Mouse (Mus musculus) yolk sac, embryonic 10.5 days (tissue): Measurements from ENCODE around the gene Gabrb1.
"Not testable (repeated sequence)": the region's sequence is repeated elsewhere in the genome, so short reads cannot be mapped to it uniquely, and the experiment has no call there.

ENCODE experiments used
- DNase-seq: peaks from one replicate; pipeline ENCODE4 v3.0.0-alpha.2; 2017; ENCODE audit warnings: low spot score

The Gabrb1 gene

DNA sequence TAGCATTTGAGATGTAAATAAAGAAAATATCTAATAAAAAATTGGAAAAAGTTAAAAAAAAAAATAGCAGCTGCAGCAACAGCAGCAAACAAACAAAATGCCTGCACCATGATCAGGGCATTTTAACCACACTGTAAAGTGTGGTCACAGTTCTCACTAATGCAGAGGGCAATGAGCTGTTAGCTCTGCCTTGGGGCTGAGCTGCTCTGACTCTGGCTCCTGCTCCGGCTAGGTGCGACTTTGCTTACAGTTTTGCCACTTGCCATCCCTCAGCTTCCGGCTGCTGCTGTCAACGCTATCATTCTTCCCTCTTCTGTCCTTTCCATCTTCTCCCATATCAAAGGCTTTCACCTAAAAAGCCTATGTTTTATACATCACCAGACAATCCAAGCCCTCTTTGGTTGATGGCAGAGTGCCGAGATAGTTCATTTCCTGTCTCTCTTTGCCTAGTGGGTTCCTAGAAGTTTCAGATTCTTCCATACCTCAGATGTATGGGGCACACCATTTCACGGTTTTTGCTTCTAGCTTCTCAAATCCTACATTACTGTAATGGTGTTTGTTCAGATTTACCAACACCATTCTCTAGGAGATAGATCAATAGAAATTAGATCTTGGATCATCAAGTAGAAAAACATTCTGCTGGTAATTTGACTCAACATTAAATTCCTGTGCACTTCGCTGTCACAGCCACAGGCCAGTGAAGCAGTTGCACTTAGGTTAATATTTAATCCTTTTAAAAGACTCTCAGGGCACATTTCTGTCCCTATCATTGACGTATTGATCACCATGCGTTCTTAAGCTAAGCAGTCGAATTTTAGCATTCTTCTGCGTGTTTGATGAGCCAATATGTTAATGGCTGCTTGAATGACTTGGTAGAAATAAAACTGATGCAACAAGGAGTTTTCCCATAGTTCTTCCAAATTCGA lies 385.6 kb downstream of the Gabrb1 start:
- no peak for DNase-seq

DNA sequence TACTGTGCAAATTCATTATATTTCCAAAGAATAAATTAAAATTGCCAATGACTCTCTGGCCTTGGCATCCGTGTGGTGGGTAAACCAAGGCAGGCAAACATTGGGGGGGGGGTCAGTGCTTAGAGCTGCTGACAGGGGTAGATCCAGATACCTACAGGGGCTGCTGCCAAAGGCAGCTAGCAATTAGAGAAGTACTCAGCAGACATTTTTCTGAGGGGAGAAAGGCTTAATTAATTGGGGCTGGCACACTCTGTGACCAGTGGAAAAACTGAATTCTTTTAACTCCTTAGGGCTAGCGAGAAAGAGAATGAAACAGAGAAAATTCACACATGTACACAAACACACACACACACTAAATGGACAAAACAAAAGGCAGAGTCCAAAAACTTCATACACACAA lies 388.3 kb downstream of the Gabrb1 start:
- DNase-seq, result no peak

DNA sequence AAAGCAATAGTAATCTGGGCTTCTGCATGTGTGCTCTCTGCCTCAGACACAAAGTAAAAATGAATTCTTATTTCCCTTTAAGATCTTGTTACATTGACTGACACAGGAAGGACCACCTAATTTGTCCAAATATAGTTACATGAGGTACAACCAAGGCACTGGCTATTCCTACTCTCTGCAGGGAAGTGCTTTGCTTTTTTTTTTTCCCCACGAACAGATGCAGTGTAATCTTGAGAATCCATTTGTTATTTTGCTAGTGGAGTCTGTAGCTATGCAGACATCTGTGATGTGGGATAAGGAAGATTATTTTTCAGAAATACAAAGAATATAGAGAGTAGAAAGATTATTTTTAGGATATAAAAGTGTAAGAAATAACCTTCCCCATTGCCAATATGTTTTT lies 406.2 kb downstream of the Gabrb1 start:
- no peak for DNase-seq

DNA sequence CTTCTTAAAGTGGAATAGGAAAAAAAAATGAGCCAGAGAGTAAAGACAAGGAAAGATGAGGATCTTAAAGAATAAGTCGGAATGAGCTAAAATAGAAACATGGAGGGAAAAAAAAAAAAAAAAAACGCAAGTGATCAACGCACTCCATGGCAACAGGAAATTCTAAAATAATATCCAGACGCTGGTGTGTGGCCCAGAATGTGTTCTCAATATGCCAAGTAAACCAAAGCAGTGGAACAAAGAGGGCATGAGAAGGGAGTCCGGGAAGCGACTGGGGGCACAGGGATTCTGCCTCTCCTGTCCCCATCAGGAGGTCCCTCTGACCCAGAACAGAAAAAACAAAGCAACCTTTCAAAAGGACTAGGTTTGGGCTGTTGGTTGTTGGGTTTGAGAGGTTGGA lies 410.9 kb downstream of the Gabrb1 start:
- DNase-seq, result no peak

DNA sequence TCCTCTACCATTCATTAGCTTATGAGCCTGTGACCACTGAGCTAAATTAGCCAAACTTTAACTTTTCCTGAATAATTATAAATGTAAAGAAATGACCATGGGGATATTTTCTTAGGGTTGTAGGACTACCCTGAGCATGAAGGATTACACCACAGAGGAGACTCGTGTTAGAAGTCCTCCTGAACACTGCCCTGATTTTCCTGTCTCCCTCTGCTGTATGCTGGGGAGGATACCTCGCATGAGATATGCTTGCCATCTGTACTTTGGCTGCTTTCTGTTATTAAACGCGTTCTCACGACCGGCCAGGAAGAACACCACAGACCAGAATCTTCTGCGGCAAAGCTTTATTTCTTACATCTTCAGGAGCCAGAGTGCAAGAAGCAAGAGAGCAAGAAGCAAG lies 411.5 kb downstream of the Gabrb1 start:
- DNase-seq, result not testable (repeated sequence)

DNA sequence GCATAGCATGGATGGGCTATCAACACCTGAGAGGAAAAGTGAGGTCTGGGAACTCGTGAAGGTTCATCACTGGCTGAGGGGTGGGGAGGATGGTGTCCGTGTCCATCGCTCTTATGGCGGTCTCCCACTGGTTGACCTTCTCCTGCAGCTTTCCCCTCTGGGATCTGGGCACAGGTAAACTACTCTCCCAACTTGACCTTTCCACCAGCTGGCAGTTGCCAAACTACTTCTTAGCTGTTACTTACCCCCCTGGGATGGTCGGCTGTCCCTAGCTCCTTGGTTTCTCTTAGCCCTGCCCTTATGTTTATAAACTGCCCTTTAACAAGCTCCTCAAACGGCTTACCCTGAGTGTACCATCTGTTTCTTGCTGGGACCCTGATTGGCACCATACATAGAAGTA lies 418.9 kb downstream of the Gabrb1 start:
- no peak for DNase-seq

DNA sequence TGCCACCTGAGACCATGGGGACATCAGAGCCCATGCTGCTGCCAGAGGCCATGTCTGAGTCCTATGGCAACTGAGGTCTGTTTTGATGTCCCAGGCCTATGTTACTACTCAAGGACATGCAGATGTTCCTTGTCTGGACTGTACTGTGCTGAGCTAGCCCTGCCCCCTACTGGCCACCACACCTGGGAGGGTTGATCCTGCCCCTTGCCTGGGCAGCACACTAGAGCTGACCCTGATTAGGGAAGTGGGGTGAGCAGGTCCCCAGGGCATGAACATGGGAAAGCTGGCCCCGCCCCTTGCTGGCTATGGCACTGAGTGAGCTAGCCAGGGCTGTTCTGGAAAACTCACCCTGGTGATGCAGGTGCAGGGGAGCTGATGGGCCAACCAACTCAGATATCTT lies 428.6 kb downstream of the Gabrb1 start:
- DNase-seq, result no peak

DNA sequence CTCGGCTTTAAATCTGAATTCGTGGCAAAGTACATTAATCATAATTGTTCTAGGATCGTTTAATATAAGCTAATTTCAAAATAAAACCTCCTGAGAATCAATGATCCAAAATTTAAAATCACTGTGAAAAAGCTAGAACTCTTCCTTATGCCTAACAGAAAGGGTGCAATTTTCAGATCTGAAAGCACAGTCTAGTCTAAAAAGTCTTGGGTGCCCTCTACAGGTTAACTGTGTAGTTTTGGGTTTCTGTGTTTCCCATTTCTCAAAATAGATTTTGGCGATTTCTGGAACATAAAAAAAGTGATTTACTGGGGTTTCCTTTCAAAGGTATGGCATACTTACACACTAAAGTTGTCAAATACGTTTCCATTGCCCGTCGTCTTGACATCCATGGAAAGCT lies 436.7 kb downstream of the Gabrb1 start:
- DNase-seq, result no peak

DNA sequence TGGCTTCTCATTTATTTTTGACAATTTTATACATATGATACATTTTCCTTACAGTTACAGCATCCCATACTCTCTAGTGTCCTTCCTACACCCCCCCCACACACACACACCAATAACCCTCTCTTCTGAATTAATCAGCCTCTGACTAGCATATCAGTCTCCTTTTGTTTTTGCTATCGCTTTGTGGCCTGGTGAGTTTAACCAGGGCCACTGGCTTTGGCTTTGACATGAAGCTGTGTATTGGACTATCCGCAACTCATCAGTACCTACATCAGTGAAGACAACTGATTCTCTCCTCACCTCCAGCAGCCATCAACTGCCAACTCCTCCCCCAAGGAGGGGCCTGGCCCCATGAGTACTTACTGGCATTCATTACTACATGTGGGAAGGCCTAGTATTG lies 437.1 kb downstream of the Gabrb1 start:
- DNase-seq, result no peak

DNA sequence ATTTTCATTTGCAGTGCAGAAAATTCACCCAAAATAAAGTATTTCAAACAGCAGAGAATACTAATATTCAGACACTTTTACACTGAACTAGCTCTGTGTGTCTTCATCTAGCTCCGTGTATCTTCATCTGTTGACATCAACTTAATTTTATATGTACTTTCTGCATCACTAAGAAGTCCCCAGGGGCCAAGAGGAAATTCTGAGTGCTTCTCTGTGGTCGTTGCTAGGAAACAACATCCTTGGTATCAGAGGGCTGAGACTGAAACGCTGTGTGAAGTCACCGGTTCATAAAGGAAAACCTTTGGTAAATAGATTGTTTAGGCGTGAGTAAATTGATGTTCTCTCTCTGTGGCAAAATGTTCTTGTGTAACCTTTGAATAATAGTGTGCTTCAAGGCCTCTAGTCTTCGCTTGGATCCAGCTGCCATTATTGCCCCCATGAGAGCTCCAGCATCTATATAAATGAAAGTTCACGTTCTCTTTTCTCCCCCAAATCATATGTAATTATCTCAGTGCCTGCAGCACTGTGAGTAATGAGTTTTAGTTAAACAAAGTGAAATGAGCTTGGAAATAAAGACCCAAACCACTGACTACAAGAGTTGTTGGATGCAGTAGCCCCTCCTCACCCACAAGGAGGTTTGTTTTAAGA lies 446.5 kb downstream of the Gabrb1 start:
- no peak for DNase-seq

DNA sequence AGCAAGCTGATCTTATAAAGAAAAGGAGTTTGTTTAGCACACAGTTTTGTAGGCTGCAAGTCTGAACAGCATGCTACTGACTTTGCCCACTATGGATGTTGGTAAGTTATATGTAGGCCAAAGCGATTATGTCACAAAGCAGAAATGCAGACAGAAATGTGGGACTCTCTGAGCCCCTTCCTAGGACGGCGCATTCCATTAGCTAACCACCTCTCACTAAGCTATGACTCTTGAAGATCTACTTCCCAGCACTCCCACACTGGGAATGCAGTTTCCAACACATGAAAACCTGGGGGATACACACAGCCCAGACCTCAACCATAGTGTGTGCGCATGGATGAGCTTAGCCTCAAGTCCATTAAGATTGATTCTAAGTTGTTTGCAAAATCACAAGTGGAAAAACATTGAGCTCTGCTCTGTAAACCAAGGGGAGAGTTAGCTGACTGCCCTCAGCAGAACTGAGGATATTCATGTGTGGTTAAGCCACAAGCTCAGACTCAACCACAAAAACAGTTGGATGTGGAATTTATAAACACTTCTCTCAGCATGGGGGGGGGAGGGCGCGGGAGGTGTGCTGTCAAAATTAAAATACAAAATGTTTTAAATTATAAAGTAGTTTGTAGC lies 464.6 kb downstream of the Gabrb1 start:
- DNase-seq, result no peak

DNA sequence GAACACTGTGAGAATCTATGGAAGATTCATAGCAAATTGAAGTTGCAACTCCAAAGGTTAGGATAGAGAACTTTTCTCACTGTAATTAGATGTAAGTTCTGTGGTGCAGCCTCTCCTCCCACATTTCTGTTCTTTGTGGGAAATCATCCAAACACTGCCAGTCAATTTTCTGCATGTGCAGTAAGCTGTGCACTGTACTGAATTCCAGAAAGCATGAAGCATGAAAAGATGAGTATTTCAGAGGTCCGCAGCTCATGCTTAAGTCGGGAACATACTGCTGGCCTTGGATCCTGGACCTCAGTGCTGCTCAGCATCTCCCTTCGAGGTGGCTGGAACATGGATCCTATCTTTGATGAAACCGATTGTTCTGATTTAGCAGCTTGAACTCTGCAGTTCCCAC lies 468.8 kb downstream of the Gabrb1 start:
- DNase-seq, result no peak

DNA sequence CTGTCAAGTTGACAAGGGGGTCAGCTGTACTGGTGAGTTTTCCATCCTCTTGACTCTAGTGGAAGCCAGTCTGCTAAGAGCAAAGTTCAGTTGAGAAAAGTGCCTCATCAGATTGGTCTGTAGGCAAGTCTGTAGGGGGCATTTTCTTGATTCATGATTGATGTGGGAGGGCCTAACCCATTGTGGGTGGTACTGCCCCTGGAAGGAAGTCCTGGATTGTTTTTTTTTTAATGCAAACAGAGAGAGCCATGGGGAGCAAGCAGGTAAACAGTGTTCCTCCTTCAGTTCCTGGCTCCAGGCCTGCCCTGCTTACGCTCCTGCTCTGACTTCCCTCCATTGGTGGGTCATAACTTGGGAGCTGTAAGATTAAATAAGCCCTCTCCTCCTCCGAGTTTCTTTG lies 476.0 kb downstream of the Gabrb1 start:
- DNase-seq, result no peak

DNA sequence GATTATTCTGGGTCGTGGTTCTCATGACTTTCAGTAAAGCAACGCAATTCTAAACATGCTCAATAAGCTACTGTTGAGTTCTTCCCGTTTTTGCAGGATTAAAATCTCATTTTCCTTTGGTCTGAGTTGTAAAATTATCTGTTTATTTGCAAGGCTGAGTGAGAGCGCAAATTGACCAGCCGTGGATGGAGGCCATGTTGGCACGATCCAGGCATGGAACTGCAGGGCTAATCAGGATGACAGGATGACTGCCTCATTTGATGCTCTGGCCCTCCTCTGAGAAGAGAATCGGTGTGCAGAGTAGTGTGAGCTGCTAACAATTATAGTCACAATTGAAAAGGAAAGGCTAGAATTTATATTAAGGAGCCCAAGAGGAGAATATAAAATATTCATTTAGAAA lies 480.3 kb downstream of the Gabrb1 start:
- DNase-seq, result no peak

DNA sequence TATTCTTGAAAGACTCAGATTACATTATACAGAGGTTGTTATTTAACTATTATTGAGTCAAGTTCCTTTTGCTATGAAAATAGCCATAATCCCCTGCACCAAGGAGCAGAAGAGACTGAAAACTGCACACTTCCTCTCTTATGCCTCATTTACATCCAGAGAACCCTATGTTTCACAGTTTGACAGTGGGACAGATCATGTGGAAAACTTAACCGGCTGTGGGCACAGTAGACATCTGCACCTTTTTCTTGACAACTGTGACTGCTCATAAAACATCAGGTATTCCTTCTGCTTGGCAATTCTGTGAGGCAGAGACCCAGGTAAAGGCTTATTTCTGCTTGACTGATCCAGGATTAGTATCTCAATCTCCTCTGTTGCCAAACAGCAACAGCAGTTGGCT lies 481.7 kb downstream of the Gabrb1 start:
- no peak for DNase-seq

DNA sequence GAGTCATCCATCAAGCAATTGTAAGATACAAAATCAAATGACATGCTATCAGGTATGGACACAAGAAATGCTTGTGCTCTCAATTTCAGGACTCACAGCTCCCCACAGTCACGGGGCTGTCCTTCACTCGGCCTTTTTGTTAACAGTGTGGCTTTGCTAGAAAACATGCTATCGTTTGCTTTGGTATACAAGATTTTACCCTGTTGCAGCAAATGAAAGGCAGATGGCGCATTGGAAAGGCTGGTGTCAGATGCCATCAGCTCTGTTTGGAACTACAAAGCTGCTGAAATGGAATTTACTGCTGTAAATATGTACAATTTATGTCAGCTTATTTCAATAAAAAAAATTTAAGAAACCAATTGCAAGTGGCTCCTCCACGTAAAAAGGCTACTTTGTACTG lies 490.8 kb downstream of the Gabrb1 start:
- DNase-seq, result no peak

DNA sequence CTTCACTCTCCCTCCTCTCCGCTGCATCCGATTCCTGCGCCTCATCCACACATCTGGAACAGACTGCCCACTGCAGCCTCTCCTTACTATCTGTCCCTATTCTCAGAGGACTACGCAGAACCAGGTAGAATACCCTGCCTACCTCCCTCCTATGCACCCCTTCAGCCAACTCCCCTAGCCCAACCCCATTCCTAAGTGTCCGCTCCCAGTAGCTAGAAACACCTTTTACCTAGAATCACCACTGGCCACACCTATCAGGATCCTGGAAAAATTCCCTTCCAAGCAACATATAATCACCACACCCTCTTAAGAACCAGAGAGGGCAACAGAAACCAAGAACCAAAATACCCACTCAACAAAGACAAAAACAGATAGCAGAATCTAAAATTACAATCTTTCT lies 493.0 kb downstream of the Gabrb1 start:
- no peak for DNase-seq

DNA sequence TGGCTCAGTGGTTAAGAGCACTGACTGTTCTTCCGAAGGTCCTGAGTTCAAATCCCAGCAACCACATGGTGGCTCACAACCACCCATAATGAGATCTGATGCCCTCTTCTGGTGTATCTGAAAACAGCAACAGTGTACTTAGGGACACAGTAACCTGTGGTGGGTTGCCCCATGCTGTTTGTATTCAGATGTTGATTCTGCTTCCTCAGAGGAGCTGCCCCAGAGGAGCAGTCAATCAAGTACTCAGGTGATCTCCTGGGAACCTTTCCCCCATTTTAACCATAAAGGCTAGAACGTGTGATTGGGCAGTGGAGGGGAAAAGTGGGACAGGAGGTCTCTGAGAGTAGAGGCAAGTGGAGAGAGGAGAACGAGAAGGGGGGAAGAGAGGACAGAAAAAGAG lies 497.8 kb downstream of the Gabrb1 start:
- not testable (repeated sequence) for DNase-seq

DNA sequence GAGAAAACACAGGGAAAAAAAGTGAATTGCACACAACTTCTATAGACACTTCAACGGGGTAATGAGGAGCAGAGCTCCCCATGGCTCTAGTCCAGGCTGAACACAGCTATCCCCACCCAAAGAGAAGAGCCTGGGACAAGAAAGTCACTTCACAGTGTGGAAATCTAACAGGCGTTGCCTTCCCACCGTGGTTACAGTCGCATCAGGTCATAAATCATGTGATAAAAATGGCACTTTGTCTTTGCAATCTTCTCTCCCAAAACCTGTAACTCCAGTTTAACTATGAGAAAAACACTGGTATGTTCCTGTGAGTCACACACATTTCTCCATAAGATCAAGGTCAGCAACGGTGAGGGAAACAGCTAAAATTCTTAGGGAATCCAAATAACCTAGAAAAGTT lies 498.7 kb downstream of the Gabrb1 start:
- DNase-seq, result no peak

DNA sequence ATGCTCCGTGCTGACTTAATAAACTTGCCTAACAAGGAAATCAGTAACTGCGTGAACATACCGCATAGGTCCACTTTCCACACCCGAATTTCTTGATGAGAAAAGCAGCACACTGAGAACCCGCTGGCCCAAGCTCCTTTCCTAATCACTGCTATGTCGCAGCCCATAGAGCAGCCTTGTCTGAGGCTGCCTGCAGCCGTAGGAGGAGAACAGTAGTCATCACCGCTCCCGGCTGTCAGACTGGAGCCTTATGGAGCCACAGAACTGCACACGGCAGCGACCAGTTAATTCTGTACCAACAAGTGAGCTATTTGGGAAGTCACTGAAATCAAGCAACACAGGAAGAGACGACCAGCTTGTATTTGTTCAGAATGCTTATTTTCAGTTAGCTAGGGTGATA lies 500.8 kb downstream of the Gabrb1 start:
- DNase-seq, result no peak

DNA sequence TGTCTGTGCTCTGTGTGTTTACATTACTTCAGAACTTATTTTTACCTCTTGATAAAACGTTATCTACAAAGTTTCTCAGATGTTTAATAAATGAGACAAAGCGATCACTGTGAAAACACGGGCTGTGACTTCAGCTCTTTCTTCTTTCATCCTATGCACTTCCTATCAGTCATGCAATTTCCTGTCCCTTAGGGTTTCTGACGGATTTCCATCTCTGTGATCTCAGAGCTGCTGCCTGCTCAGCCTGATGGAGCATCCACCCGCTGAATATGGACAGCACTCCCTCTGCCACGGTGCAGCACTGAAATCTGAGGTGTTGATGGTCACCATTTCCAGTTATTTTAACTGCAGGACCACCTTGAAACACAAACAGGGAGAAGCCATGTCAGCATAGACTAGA lies 501.6 kb downstream of the Gabrb1 start:
- DNase-seq, result no peak

DNA sequence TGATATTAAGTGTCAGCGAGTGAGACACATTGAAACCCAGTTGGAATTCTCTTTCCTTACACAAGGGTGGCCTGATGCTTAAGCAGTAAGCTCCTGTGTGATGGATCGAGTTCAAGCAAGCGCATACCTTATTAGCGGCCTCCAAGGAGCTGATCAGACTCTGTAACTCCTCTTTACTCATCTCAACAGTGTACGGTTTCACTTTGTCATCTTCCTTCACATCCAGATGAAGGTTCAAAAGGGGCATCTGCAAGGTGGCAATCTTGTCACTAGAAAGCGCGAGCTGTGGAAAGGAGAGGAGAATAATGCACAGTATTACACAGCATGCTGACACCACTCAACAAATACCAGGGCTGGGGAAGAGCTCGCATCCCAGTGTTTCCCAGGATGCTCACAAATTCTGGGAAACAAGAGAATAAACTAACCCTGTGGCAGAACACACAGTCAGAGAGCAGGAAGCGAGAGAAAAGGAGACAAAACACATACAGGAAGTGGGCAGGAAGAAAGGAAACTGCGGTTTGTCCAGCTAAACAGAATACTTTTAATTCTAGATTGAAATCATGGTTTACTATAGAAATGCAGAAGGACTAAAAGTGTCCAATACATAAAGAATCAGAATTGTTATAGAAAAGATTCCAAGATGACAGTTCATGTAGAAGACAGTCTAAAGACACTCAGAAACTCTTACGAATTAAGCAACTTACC lies 503.0 kb downstream of the Gabrb1 start:
- DNase-seq, result no peak

DNA sequence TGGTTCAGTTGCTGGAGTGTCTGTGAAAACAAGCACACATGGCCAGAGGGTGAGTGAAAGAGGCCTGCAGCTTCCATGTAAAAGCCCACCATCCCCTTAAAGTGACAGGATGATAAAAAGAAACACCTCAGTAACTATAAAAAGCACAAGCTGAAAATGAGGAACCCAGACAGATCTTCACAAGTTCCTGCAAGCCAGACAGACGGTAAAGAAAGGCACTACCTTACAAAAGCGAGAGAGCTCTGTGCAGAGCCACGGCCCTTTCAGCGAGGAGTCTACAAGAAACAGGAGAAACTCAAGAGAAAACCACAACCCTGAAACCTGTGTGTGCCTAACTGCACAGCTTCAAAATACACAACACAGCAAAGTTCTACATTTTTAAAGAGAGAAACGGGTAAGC lies 504.9 kb downstream of the Gabrb1 start:
- no peak for DNase-seq
